Mouse (Mus musculus): Measurements from ENCODE around the gene 2610002M06Rik. TPM values are rescaled to one million over a fixed set of nuclear protein-coding genes. Genes with fewer than 3 reads are reported as not detected.

2610002M06Rik gene
- 1 to 10 TPM; 6.5 to 9.2 TPM for total RNA-seq (2021)
- long read RNA-seq, experiment 1, full-length matches to known transcripts = 1 of 1 reads
- long read RNA-seq, experiment 1, partial matches to known transcripts = 0 of 1 reads
- long read RNA-seq, experiment 1, other reads (novel, unspliced or antisense) = 0 of 1 reads
- long read RNA-seq, experiment 2, full-length matches to known transcripts = 6 of 8 reads
- long read RNA-seq, experiment 2, partial matches to known transcripts = 0 of 8 reads
- long read RNA-seq, experiment 2, other reads (novel, unspliced or antisense) = 2 of 8 reads

GRCm38 (mm10) chrX:107816218-107816554, at the start of gene 2610002M06Rik:
TSS of gene 2610002M06Rik (minus strand) at chrX:107816334.
- peak; percentile 63 to 71 for DNase-seq (ENCODE audit: low spot score in 2 of 2)

GRCm38 (mm10) chrX:107858165-107858564, 42.0 kb upstream of the 2610002M06Rik start:
- DNase-seq (ENCODE audit: low spot score in 2 of 2) = no peak

- DNase-seq (ENCODE audit: low spot score in 2 of 2) = no peak
Observed at GRCm38 (mm10) chrX:107816726-107817125, 592 bp upstream of the 2610002M06Rik start.

GRCm38 (mm10) chrX:107815502-107816217, 474 bp downstream of the 2610002M06Rik start:
- peak in 1 of 2 experiments; percentile 20 for DNase-seq (ENCODE audit: low spot score in 2 of 2)

GRCm38 (mm10) chrX:107812120-107812519, 4.0 kb downstream of the 2610002M06Rik start:
- no peak for DNase-seq (ENCODE audit: low spot score in 2 of 2)

GRCm38 (mm10) chrX:107796919-107797318, 19.2 kb downstream of the 2610002M06Rik start:
- no peak for DNase-seq (ENCODE audit: low spot score in 2 of 2)

- DNase-seq (ENCODE audit: low spot score in 2 of 2) = no peak
Observed at GRCm38 (mm10) chrX:107795785-107796184, 20.3 kb downstream of the 2610002M06Rik start.

- no peak for DNase-seq (ENCODE audit: low spot score in 2 of 2)
Observed at GRCm38 (mm10) chrX:107792290-107792689, 23.8 kb downstream of the 2610002M06Rik start, which contains the start of gene Tent5d. TSS of gene Tent5d (plus strand) at chrX:107792590.

GRCm38 (mm10) chrX:107790750-107791493, 25.2 kb downstream of the 2610002M06Rik start:
- DNase-seq (ENCODE audit: low spot score in 2 of 2) = no peak

- no peak for DNase-seq (ENCODE audit: low spot score in 2 of 2)
Observed at GRCm38 (mm10) chrX:107790136-107790535, 26.0 kb downstream of the 2610002M06Rik start.

GRCm38 (mm10) chrX:107767896-107768295, 48.2 kb downstream of the 2610002M06Rik start:
- DNase-seq (ENCODE audit: low spot score in 2 of 2) = no peak

Other genes starting within 250 kb of the 2610002M06Rik start
- gene Tbx22, start 148.4 kb downstream of the 2610002M06Rik start, total RNA-seq (2021) = not detected
- gene Tent5d, start 23.7 kb downstream of the 2610002M06Rik start, total RNA-seq (2021) = not detected
- not detected for gene Gm732, start 132.1 kb upstream of the 2610002M06Rik start, total RNA-seq (2021)

All from adrenal gland, adult 18-20 months (tissue).